Mouse (Mus musculus) forebrain, embryonic 14.5 days (tissue): ENCODE results near the gene Rpl18a. TPM values are rescaled to one million over a fixed set of nuclear protein-coding genes. Genes with fewer than 3 reads are reported as not detected.

Experiments
- ATAC-seq: fragments of 200-750 bp; cut with Nextera tagmentation; 2 replicates; pipeline ENCODE4 v1.8.0; 2017; ENCODE audit warnings: mild to moderate bottlenecking, moderate library complexity
- DNase-seq: peaks from one replicate; pipeline ENCODE4 v3.0.0-alpha.2; 2015; ENCODE audit warnings: low spot score
- H3K27ac ChIP-seq: fragments of 300-500 bp; sonication (generic); 2 replicates; pipeline ENCODE4 v1.5.1; 2014; ENCODE audit warnings: low read depth, mild to moderate bottlenecking, control low read depth, low read length, moderate library complexity
- H3K27me3 ChIP-seq: fragments of 300-500 bp; sonication (generic); replicated peaks from 2 replicates; pipeline ENCODE4 v1.6.1; 2014; ENCODE audit warnings: low read length, control low read depth, mixed read lengths; ENCODE audit not compliant: control insufficient read depth, insufficient read depth
- H3K36me3 ChIP-seq: fragments of 300-500 bp; sonication (generic); 2 replicates; pipeline ENCODE4 v1.6.1; 2014; ENCODE audit warnings: low read length, control low read depth; ENCODE audit not compliant: control insufficient read depth, insufficient read depth
- H3K4me1 ChIP-seq: fragments of 300-500 bp; sonication (generic); 2 replicates; pipeline ENCODE4 v1.6.1; 2014; ENCODE audit warnings: antibody characterized with exemption, low read length, control low read depth; ENCODE audit not compliant: control insufficient read depth, insufficient read depth
- H3K4me2 ChIP-seq: fragments of 300-500 bp; sonication (generic); 2 replicates; pipeline ENCODE4 v1.6.1; 2014; ENCODE audit warnings: mild to moderate bottlenecking, control low read depth, low read length
- H3K4me3 ChIP-seq: fragments of 300-500 bp; sonication (generic); 2 replicates; pipeline ENCODE4 v1.5.1; 2014; ENCODE audit warnings: low read depth, low read length, control low read depth
- H3K9ac ChIP-seq: fragments of 300-500 bp; sonication (generic); 2 replicates; pipeline ENCODE4 v1.6.1; 2014; ENCODE audit warnings: mild to moderate bottlenecking, low read length, control low read depth, moderate library complexity
- H3K9me3 ChIP-seq: fragments of 300-500 bp; sonication (generic); replicated peaks from 2 replicates; pipeline ENCODE4 v1.6.1; 2016; ENCODE audit warnings: low read length, control low read depth, mixed read lengths; ENCODE audit not compliant: control insufficient read depth
- WGBS: fragments of 180-500 bp; shearing (Covaris S2); extraction: QIAGEN DNeasy Blood & Tissue Kit; methylation state at CpG from one replicate; pipeline ENCODE4 v1.1.7; 2014; 5-methylcytosine and 5-hydroxymethylcytosine counted together
- polyA plus RNA-seq: library from polyadenylated mRNA; unstranded; fragments of >200 nt; fragmentation: Nextera tagmentation; extraction: Ambion mirVana; gene quantifications from 2 replicates; pipeline ENCODE4 v1.2.1, GENCODE M21; 2014

Gene Rpl18a
- polyA plus RNA-seq, 1 experiment from 2014 or later: 4,258 TPM

- Histone ChIP-seq H3K9me3 (no peaks in the 10 kb centered on the region), H3K4me1 (no peaks in the 10 kb centered on the region), H3K27me3 (no peaks in the 10 kb centered on the region), H3K4me2 (no peak overlapping the region), H3K9ac (no peak overlapping the region), H3K27ac (no peak overlapping the region), H3K4me3 (no peak overlapping the region), H3K36me3 (0 out of 2 replicates have a peak, but pooled peaks cover 5% of the 10 kb centered on the region)
- ATAC-seq (no peak), DNase-seq (no peak)
- WGBS: 86% methylated on average over 5 of the region's 5 CpGs
Observed at GRCm38 (mm10) chr8:70926396-70926795, 29.2 kb upstream of the Rpl18a start.

- no peak overlapping the region for H3K4me2 ChIP-seq
- no peaks in the 10 kb centered on the region for H3K4me1 ChIP-seq
- H3K27me3 ChIP-seq: no peaks in the 10 kb centered on the region
- DNase-seq (no peak), ATAC-seq (no peak)
- no peak overlapping the region for H3K9ac ChIP-seq
- H3K36me3 ChIP-seq: 0 out of 2 replicates have a peak, but pooled peaks cover 5% of the 10 kb centered on the region
- 94% methylated on average over 4 of the region's 4 CpGs for WGBS
- H3K9me3 ChIP-seq: no peaks in the 10 kb centered on the region
- H3K4me3 ChIP-seq: no peak overlapping the region
- H3K27ac ChIP-seq: no peak overlapping the region
Observed at GRCm38 (mm10) chr8:70925754-70926153, 28.5 kb upstream of the Rpl18a start.

- 0 out of 2 replicates have a peak, but pooled peaks cover 5% of the 10 kb centered on the region for H3K36me3 ChIP-seq
- no peak overlapping the region for H3K9ac ChIP-seq
- H3K4me3 ChIP-seq: no peak overlapping the region
- 88% methylated on average over 4 of the region's 4 CpGs for WGBS
- no peaks in the 10 kb centered on the region for H3K4me1 ChIP-seq
- H3K4me2 ChIP-seq: no peak overlapping the region
- no peak overlapping the region for H3K27ac ChIP-seq
- ATAC-seq (no peak), DNase-seq (no peak)
- no peaks in the 10 kb centered on the region for H3K9me3 ChIP-seq
- no peaks in the 10 kb centered on the region for H3K27me3 ChIP-seq
Observed at GRCm38 (mm10) chr8:70924151-70924550, 26.9 kb upstream of the Rpl18a start.

- no peak overlapping the region for H3K4me2 ChIP-seq
- no peak for ATAC-seq
- peaks cover 43% of the 10 kb centered on the region for H3K36me3 ChIP-seq
- no peak overlapping the region for H3K9ac ChIP-seq
- no peak overlapping the region for H3K4me3 ChIP-seq
- H3K27me3 ChIP-seq: no peaks in the 10 kb centered on the region
- 90% methylated on average over 9 of the region's 9 CpGs for WGBS
- H3K4me1 ChIP-seq: no peaks in the 10 kb centered on the region
- H3K9me3 ChIP-seq: no peaks in the 10 kb centered on the region
- DNase-seq: no peak
- H3K27ac ChIP-seq: no peak overlapping the region
Observed at GRCm38 (mm10) chr8:70920049-70920922, 23.1 kb upstream of the Rpl18a start.

GRCm38 (mm10) chr8:70914704-70915103 lies 17.5 kb upstream of the Rpl18a start:
- H3K27ac ChIP-seq: no peak overlapping the region
- ATAC-seq (no peak), DNase-seq (no peak)
- no peaks in the 10 kb centered on the region for H3K27me3 ChIP-seq
- no peaks in the 10 kb centered on the region for H3K9me3 ChIP-seq
- no peaks in the 10 kb centered on the region for H3K4me1 ChIP-seq
- H3K9ac ChIP-seq: no peak overlapping the region
- H3K4me2 ChIP-seq: no peak overlapping the region
- peaks cover 85% of the 10 kb centered on the region for H3K36me3 ChIP-seq
- H3K4me3 ChIP-seq: no peak overlapping the region
- WGBS: 91% methylated on average over 16 of the region's 17 CpGs

- no peaks in the 10 kb centered on the region for H3K4me1 ChIP-seq
- H3K9me3 ChIP-seq: no peaks in the 10 kb centered on the region
- no peak overlapping the region for H3K4me3 ChIP-seq
- no peak overlapping the region for H3K4me2 ChIP-seq
- DNase-seq (no peak), ATAC-seq (no peak)
- H3K27me3 ChIP-seq: no peaks in the 10 kb centered on the region
- peaks cover 78% of the 10 kb centered on the region for H3K36me3 ChIP-seq
- no peak overlapping the region for H3K27ac ChIP-seq
- WGBS: 95% methylated on average over 24 of the region's 26 CpGs
- no peak overlapping the region for H3K9ac ChIP-seq
Observed at GRCm38 (mm10) chr8:70913523-70913922, 16.3 kb upstream of the Rpl18a start.

GRCm38 (mm10) chr8:70912955-70913354 lies 15.7 kb upstream of the Rpl18a start:
- Histone ChIP-seq H3K27me3 (no peaks in the 10 kb centered on the region), H3K36me3 (peaks cover 72% of the 10 kb centered on the region), H3K27ac (no peak overlapping the region), H3K4me2 (no peak overlapping the region), H3K4me1 (no peaks in the 10 kb centered on the region), H3K9me3 (no peaks in the 10 kb centered on the region), H3K4me3 (no peak overlapping the region), H3K9ac (no peak overlapping the region)
- no peak for DNase-seq
- 94% methylated on average over 30 of the region's 30 CpGs for WGBS
- ATAC-seq: no peak; the same call in 1 of the 2 replicates

GRCm38 (mm10) chr8:70911596-70911995 lies 14.4 kb upstream of the Rpl18a start:
- DNase-seq (no peak), ATAC-seq (no peak)
- peaks cover 59% of the 10 kb centered on the region for H3K36me3 ChIP-seq
- WGBS: 68% methylated on average over 5 of the region's 5 CpGs
- no peaks in the 10 kb centered on the region for H3K27me3 ChIP-seq
- no peak overlapping the region for H3K27ac ChIP-seq
- no peak overlapping the region for H3K9ac ChIP-seq
- no peak overlapping the region for H3K4me3 ChIP-seq
- peaks cover 5% of the 10 kb centered on the region for H3K4me1 ChIP-seq
- no peaks in the 10 kb centered on the region for H3K9me3 ChIP-seq
- no peak overlapping the region for H3K4me2 ChIP-seq

GRCm38 (mm10) chr8:70907518-70907917 lies 10.3 kb upstream of the Rpl18a start:
- Histone ChIP-seq H3K27ac (no peak overlapping the region), H3K9me3 (no peaks in the 10 kb centered on the region), H3K4me1 (peaks cover 10% of the 10 kb centered on the region), H3K4me3 (no peak overlapping the region), H3K4me2 (no peak overlapping the region), H3K27me3 (no peaks in the 10 kb centered on the region), H3K36me3 (peaks cover 18% of the 10 kb centered on the region), H3K9ac (no peak overlapping the region)
- ATAC-seq: no peak
- 97% methylated on average over 2 of the region's 2 CpGs for WGBS
- DNase-seq: no peak
